ENCODE assay signal across 8 mouse cellular contexts in the genomic region with DNA sequence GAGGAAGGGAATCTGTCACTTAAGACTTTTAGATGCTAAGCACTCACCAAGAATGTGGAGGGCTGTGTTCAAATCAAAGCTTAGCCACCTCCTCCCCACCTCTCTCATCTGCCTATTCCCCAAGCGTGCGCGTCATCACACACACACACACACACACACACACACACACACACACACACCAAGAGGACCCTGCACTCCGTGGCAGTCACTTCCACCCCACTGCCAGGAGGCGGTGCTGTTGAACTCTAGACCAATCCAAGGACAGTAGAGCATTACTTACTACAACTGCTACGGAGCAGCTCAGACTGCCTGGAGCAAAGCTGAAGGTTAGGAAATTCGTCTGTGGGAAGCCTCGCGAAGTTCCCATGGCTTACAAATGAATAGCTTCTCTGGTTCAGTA. TPM values are rescaled to one million over a fixed set of nuclear protein-coding genes. Genes with fewer than 3 reads are reported as not detected.
A peak's percentile ranks its signal among the peaks of the same experiment; 100 is the strongest.
DNase-seq lines count a peak whose midpoint lies in the region; ATAC-seq and TF ChIP-seq lines count a peak whose summit lies in the region.

No protein-coding gene starts in this region.

- no peak for TF ChIP-seq EP300 in CH12.LX (IDR thresholded peaks at IDR 0.05; ENCODE audit: low read length)

- no peak overlapping the region for H3K4me2 ChIP-seq in CH12.LX (ENCODE audit: insufficient read depth, low read depth, poor library complexity, severe bottlenecking)
- no peak overlapping the region for H3K4me2 ChIP-seq in hindbrain, embryonic 12.5 days (replicated peaks)

- TF ChIP-seq POLR2A in CH12.LX (IDR thresholded peaks at IDR 0.05; ENCODE audit: low read depth, low read length), result no peak

- no peak overlapping the region for H3K4me3 ChIP-seq in CH12.LX (replicated peaks in 1 of 3; ENCODE audit: low read depth in 2 of 3, low read length in 2 of 3, poor library complexity in 1 of 3)
- H3K4me3 ChIP-seq in hindbrain, embryonic 12.5 days, result no peak overlapping the region

- dilution Hi-C loops in CH12.LX (cut with MboI; ENCODE audit: extremely low pct_ligation_motif_present, extremely low pct_unique_long_range_greater_than_20kb, low sequenced_read_pairs), result no loop called here

- H3K9ac ChIP-seq in CH12.LX (ENCODE audit: insufficient read depth, low read depth), result no peak overlapping the region
- no peak overlapping the region for H3K9ac ChIP-seq in hindbrain, embryonic 12.5 days

- peaks cover 0 to 9% of the 10 kb centered on the region in 2 experiments; a peak in 2 of 4 replicates for H3K4me1 ChIP-seq in CH12.LX (ENCODE audit: control insufficient read depth in 1 of 2, insufficient read depth in 2 of 2)
- H3K4me1 ChIP-seq in hindbrain, embryonic 12.5 days, result peaks cover 29% of the 10 kb centered on the region

- no peaks in the 10 kb centered on the region for H3K36me3 ChIP-seq in CH12.LX (replicated peaks in 1 of 2; ENCODE audit: control insufficient read depth in 1 of 2, insufficient read depth in 1 of 2, low read length in 1 of 2)
- no peaks in the 10 kb centered on the region for H3K36me3 ChIP-seq in hindbrain, embryonic 12.5 days

- TF ChIP-seq CTCF in CH12.LX (conservative IDR thresholded peaks at IDR 0.05 in 1 of 2, IDR thresholded peaks at IDR 0.05 in 1 of 2; ENCODE audit: low read depth in 2 of 2, low read length in 2 of 2), result peak; percentile 60 to 83

- WGBS in hindbrain, embryonic 12.5 days, result 19% methylated on average over 9 of the region's 9 CpGs

- no peak overlapping the region for H3K27ac ChIP-seq in CH12.LX (ENCODE audit: insufficient read depth, low read depth)
- H3K27ac ChIP-seq in hindbrain, embryonic 12.5 days, result no peak overlapping the region

- H3K79me2 ChIP-seq in CH12.LX (replicated peaks; ENCODE audit: control insufficient read depth, extremely low read depth, insufficient read depth, poor library complexity, severe bottlenecking), result no peaks in the 10 kb centered on the region

- peak; percentile 77 for ATAC-seq in hindbrain, embryonic 12.5 days (ENCODE audit: low FRiP score)

- in situ Hi-C loops in CH12.LX (cut with MboI; ENCODE audit: low pct_ligation_motif_present, low pct_unique_long_range_greater_than_20kb, low sequenced_read_pairs), result no loop called here

- peak; percentile 76 for DNase-seq in CH12.LX (ENCODE audit: extremely low read depth)
- DNase-seq in cerebellum, adult 9-11 months, result peak; percentile 8
- DNase-seq in frontal cortex, postnatal 25 days (ENCODE audit: low spot score in 2 of 2), result peak; percentile 57 to 66
- peak; percentile 58 for DNase-seq in left cerebral cortex, adult 11 months (ENCODE audit: low spot score)
- peak; percentile 95 for DNase-seq in lung, postnatal 36 days
- peak; percentile 79 for DNase-seq in ovary, postnatal 36 days (ENCODE audit: low spot score)
- DNase-seq in thymus, postnatal 25 days, result peak; percentile 77

- H3K9me3 ChIP-seq in CH12.LX (replicated peaks; ENCODE audit: low read length), result no peaks in the 10 kb centered on the region
- no peaks in the 10 kb centered on the region for H3K9me3 ChIP-seq in hindbrain, embryonic 12.5 days (replicated peaks)

- peak; percentile 82 for TF ChIP-seq RAD21 in CH12.LX (IDR thresholded peaks at IDR 0.05; ENCODE audit: low read depth, low read length)

- H3K27me3 ChIP-seq in CH12.LX (replicated peaks), result no peaks in the 10 kb centered on the region
- peaks cover 46% of the 10 kb centered on the region for H3K27me3 ChIP-seq in hindbrain, embryonic 12.5 days

TF ChIP-seq in CH12.LX, 34 proteins besides CTCF, POLR2A, EP300 and RAD21:
- TF ChIP-seq ZC3H11A (IDR thresholded peaks at IDR 0.05; ENCODE audit: low read depth, low read length) (peak; percentile 63), JUND (conservative IDR thresholded peaks at IDR 0.05; ENCODE audit: low read depth, low read length) (no peak), SMC3 (IDR thresholded peaks at IDR 0.05; ENCODE audit: low read depth, low read length) (peak; percentile 88)
TF ChIP-seq in CH12.LX: peak in this region for 2.

RNA-seq across cellular contexts. Expression of gene Thbd, which starts 1.2 kb away (rescaled TPM):
- not detected in 2 replicates for total RNA-seq in CH12.LX (2012; rRNA removed)
- total RNA-seq in CH12.LX (2014; rRNA removed), result not detected in 2 replicates
- polyA plus RNA-seq in CH12.LX (2012; ENCODE audit: insufficient read length, low read depth), result not detected in 2 replicates
- polyA plus RNA-seq in hindbrain, embryonic 12.5 days (2016; fragmentation: Nextera tagmentation; extraction: Ambion mirVana), result 13.4 and 16.6 TPM in 2 replicates

RNA-seq across cellular contexts. Expression of gene Sstr4, which starts 14.0 kb away (rescaled TPM):
- total RNA-seq in CH12.LX (2012; rRNA removed), result not detected in 2 replicates
- not detected in 2 replicates for total RNA-seq in CH12.LX (2014; rRNA removed)
- not detected in 2 replicates for polyA plus RNA-seq in CH12.LX (2012; ENCODE audit: insufficient read length, low read depth)
- 1.7 TPM in 2 replicates for polyA plus RNA-seq in hindbrain, embryonic 12.5 days (2016; fragmentation: Nextera tagmentation; extraction: Ambion mirVana)

RNA-seq across cellular contexts. Expression of gene Cd93, which starts 34.2 kb away (rescaled TPM):
- total RNA-seq in CH12.LX (2012; rRNA removed), result 0.04 and 0.08 TPM in 2 replicates
- 0.08 TPM in 2 replicates for total RNA-seq in CH12.LX (2014; rRNA removed)
- polyA plus RNA-seq in CH12.LX (2012; ENCODE audit: insufficient read length, low read depth), result 0.07 TPM in 1 of 2 replicates, not detected in the other
- 7.0 and 7.4 TPM in 2 replicates for polyA plus RNA-seq in hindbrain, embryonic 12.5 days (2016; fragmentation: Nextera tagmentation; extraction: Ambion mirVana)

Comparison
In these comparisons a context has a peak if more than half of its experiments do, and no peak if none do; other contexts are left out.
1. DNase-seq: peak in every context shown above with its lines; median percentile 95 in lung, postnatal 36 days; 79 in ovary, postnatal 36 days; 77 in thymus, postnatal 25 days; 76 in CH12.LX; 62 in frontal cortex, postnatal 25 days; 58 in left cerebral cortex, adult 11 months; 8 in cerebellum, adult 9-11 months.
2. RNA of gene Thbd, which starts 1.2 kb away (polyA plus RNA-seq): 13.4 to 16.6 TPM in hindbrain, embryonic 12.5 days; not detected in CH12.LX; every median in the first group is over 10 times any median in the second.